Mouse (Mus musculus) E14TG2a.4 (cell line): ENCODE data around the gene Alcam.

ENCODE experiments used
- H3K27me3 ChIP-seq: 2 replicates; pipeline ENCODE4 v1.6.1; 2014; ENCODE audit warnings: low read length, control low read depth; ENCODE audit not compliant: insufficient read depth
- H3K36me3 ChIP-seq: 2 replicates; pipeline ENCODE4 v1.6.1; 2014; ENCODE audit warnings: low read length, control low read depth; ENCODE audit not compliant: insufficient read depth
- H3K4me1 ChIP-seq: replicated peaks from 2 replicates; pipeline ENCODE4 v1.6.1; 2014; ENCODE audit warnings: low read depth, low read length, control low read depth
- H3K4me3 ChIP-seq: replicated peaks from 2 replicates; pipeline ENCODE4 v1.5.1; 2014; ENCODE audit warnings: mild to moderate bottlenecking, low read length
- H3K9me3 ChIP-seq: 2 replicates; pipeline ENCODE4 v1.6.1; 2014; ENCODE audit warnings: low read length, control low read depth
- CTCF ChIP-seq: conservative IDR thresholded peaks from 2 replicates; pipeline ENCODE4 v1.5.1; 2014; ENCODE audit warnings: low read length
- NANOG ChIP-seq: IDR thresholded peaks from 2 replicates; pipeline ENCODE4 v1.6.1; 2014; ENCODE audit warnings: borderline replicate concordance, low read length, mixed read lengths
- POU5F1 ChIP-seq: IDR thresholded peaks from 2 replicates; pipeline ENCODE4 v1.6.1; 2014; ENCODE audit warnings: low read length, borderline replicate concordance

Alcam gene

DNA sequence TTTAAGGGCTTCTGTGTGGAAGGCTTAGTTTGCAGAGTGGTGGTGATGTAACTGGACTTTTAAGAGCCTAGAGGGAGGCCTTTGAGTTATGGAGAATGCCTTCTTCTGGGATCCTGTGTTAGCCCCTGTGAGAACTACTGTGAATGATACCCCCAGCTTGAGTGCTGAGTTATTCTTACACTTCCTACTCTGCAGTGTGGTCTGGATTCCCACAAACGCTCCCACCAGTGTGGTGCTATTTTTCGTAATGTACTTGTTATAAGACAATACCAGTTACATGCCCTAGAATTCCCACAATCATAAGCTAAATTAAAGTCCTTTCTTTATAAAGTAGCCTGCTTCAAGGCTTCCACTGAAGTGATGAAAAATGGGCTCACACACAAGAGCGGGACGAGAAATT lies 87.0 kb downstream of the Alcam start:
- Histone ChIP-seq H3K4me1 (no peaks in the 10 kb centered on the region), H3K9me3 (no peaks in the 10 kb centered on the region), H3K36me3 (no peaks in the 10 kb centered on the region), H3K27me3 (no peaks in the 10 kb centered on the region), H3K4me3 (no peak overlapping the region)
- no peak for TF ChIP-seq NANOG
- no peak for TF ChIP-seq POU5F1
- no peak for TF ChIP-seq CTCF

DNA sequence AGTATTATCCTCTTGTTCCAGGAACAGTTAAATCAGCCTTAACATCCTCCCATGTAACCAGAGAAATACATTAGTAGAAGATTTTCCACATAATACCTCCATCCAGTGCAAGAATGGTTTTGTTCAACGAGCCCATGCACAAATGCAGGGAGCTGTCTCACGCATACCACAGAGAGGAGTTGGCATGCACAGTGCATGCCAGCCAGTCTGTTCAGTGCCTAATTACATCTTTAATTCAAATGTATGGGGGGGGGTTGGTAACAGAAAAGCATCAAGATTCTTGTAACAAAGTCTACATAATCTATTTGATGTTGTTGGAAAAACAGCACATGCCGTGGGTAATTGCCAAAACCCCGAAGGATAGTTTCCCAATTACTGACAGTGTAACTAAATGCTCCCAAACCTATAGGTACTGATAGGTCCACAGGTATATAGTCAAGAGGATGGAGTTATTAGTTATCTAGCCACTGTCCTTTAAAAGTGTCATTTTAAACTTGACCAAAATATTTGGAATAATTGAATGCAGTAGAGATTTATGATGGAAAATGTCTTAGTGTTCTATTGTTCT lies 89.8 kb downstream of the Alcam start:
- Histone ChIP-seq H3K36me3 (no peaks in the 10 kb centered on the region), H3K4me1 (no peaks in the 10 kb centered on the region), H3K4me3 (no peak overlapping the region), H3K9me3 (no peaks in the 10 kb centered on the region), H3K27me3 (no peaks in the 10 kb centered on the region)
- TF ChIP-seq CTCF (no peak), POU5F1 (no peak), NANOG (no peak)

DNA sequence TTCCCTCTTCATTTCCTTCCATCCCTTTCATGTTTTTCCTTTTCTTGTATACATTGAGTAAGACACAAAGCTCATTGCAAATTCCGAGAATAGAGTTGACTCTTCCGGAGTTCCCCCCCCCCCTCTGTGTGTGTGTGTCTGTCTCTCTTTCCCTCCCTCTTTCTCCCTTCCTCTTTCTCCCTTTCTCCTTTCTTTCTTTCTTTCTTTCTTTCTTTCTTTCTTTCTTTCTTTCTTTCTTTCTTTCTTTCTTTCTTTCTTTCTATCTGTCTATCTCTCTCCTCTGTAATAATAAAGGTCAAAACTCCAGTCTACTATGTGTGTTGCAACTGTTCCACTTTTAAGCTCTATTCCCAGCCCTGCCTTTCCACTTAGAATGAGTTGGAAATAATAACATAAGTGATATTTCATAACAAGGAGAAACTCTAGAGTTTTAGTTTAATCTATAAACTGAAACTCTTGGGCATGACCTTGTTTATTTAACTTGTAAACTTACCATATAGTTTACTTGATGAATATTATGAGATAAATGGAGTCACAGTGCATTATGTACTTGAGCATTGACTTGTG lies 110.3 kb downstream of the Alcam start:
- TF ChIP-seq POU5F1, result no peak
- no peak for TF ChIP-seq NANOG
- no peak for TF ChIP-seq CTCF
- Histone ChIP-seq H3K4me3 (no peak overlapping the region), H3K9me3 (no peaks in the 10 kb centered on the region), H3K36me3 (no peaks in the 10 kb centered on the region), H3K27me3 (no peaks in the 10 kb centered on the region), H3K4me1 (no peaks in the 10 kb centered on the region)

DNA sequence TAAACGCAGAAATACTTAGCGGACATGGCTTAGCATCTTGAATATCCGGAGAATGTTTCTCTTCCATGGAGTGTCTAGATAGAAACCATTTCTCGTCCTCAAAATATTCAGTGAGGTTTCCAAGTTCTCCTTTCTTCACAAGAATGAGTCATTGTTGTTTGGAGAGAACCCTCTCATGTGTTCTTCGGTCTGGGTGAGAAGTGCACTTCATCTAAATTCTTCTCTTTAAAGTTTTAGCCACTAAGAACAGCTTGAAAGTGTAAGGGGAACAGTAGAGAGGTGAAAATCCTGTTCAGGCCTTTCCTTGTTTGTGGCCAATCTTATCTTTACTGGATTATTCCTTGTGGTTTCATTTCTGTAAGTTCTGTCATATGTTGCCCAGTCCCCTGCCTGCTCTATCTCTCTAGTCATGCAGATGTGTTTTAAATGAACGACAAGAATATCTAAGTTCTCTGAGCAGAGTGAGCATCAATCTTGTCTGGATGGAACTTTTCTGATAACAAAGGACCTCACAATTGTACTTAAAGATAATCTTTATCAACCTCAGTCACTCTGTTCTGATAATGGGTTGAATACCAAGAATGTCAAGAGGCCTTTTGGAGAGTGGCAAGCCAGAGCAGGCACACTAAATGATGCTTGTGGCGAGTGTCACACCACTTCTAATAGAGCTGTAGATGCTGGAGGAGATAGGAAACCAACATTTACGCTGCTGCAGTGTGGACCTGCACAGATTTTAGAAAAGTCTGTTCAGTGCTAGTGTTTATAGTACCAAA lies 111.0 kb downstream of the Alcam start:
- no peaks in the 10 kb centered on the region for H3K4me1 ChIP-seq
- no peak overlapping the region for H3K4me3 ChIP-seq
- TF ChIP-seq CTCF (no peak), POU5F1 (no peak), NANOG (no peak)
- H3K9me3 ChIP-seq, result no peaks in the 10 kb centered on the region
- H3K27me3 ChIP-seq, result no peaks in the 10 kb centered on the region
- H3K36me3 ChIP-seq, result no peaks in the 10 kb centered on the region

DNA sequence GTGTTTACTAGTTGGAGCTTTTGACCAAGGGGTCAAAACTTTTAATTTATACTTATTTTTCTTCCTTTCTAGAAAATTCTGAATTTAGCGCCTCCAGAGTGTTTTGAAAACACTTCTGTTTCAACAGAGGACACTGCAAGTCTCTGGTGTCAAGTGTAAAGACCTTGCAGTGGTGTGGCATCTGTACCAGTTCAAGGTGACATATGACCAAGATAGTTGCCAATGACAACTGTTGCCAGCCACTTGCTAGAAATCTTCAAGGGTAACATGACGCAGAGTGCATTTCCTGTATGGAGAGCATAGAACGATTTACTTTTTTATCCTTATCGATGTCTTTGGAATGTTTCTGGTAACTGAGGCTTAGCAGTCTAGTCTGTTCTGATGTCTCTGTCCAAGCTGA lies 119.8 kb downstream of the Alcam start:
- Histone ChIP-seq H3K9me3 (no peaks in the 10 kb centered on the region), H3K4me1 (no peaks in the 10 kb centered on the region), H3K36me3 (no peaks in the 10 kb centered on the region)

DNA sequence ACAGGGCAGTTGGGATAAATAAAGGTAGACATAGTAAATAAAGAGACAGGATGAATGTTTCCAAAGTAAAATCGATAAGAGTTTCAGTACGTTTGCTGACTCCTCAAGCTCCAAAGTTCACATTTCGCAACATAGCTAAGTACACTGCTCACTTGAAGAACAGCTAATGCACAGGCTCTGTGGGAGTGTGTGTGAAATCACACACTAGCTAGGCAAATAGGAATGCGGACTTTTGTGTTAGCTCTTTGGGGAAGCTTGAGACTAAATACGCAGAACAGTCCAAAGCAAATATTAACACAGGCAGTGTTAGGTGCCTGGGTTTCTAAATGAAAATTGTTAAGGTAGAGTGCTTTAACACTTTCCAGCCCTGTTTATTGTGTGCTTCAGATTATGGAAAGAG lies 120.2 kb downstream of the Alcam start:
- H3K27me3 ChIP-seq, result no peaks in the 10 kb centered on the region
- no peaks in the 10 kb centered on the region for H3K36me3 ChIP-seq
- no peaks in the 10 kb centered on the region for H3K4me1 ChIP-seq
- H3K4me3 ChIP-seq, result no peak overlapping the region
- no peak for TF ChIP-seq NANOG
- no peak for TF ChIP-seq CTCF
- H3K9me3 ChIP-seq, result no peaks in the 10 kb centered on the region

More for the DNA sequence above, 119.8 kb downstream of the Alcam start:
- TF ChIP-seq POU5F1 (no peak), NANOG (no peak), CTCF (no peak)
- no peak overlapping the region for H3K4me3 ChIP-seq
- no peaks in the 10 kb centered on the region for H3K27me3 ChIP-seq

DNA sequence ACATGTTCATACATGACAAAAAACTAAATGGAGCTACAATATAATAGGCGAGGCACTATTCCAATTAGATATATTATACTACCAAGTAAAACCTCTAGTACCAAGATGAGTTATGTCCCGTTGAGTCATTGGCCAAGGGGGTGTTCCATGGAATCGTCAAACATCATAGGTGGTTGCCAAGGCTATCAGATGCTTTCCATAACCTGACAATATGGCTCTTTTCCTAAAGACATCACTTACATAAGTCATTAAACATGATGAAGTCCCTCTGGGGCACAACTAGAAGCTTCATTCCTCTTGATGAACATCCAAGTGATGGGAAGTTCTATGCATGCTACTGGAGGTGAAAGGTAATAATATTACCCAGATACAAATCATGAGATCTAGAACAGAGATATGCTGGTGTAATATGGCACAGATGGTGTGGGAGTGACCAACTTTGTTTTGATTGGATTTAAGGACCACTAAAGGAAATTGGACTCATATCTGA lies 122.5 kb downstream of the Alcam start:
- Histone ChIP-seq H3K4me1 (no peaks in the 10 kb centered on the region), H3K36me3 (no peaks in the 10 kb centered on the region), H3K27me3 (no peaks in the 10 kb centered on the region), H3K4me3 (no peak overlapping the region), H3K9me3 (no peaks in the 10 kb centered on the region)
- TF ChIP-seq NANOG (no peak), POU5F1 (no peak), CTCF (no peak)

DNA sequence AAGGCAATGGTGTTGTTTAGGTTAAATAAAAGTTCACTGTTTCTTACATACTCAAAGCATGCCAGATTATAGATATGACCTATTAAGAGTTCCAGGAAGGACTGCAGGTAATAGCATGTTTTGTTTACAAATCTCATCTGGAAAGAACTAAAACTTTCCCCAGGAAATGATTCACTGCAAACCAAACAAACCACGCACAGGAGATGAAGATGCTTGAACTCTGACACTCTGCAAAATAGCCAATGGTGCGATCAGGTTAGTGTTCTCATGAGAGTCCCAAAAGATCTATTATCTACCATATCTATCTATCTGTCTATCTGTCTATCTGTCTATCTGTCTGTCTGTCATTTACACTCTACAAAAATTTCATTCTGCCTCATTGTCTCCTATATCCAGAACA lies 124.5 kb downstream of the Alcam start:
- TF ChIP-seq POU5F1 (no peak), NANOG (no peak), CTCF (no peak)
- Histone ChIP-seq H3K4me3 (no peak overlapping the region), H3K36me3 (no peaks in the 10 kb centered on the region), H3K27me3 (no peaks in the 10 kb centered on the region), H3K9me3 (no peaks in the 10 kb centered on the region), H3K4me1 (no peaks in the 10 kb centered on the region)
